Mouse (Mus musculus) midbrain, embryonic 15.5 days (tissue): Measurements from ENCODE around the gene Olfr672. TPM values are rescaled to one million over a fixed set of nuclear protein-coding genes. Genes with fewer than 3 reads are reported as not detected.
"Not testable (repeated sequence)": the region's sequence is repeated elsewhere in the genome, so short reads cannot be mapped to it uniquely, and the experiment has no call there.

ENCODE experiments used
- ATAC-seq: fragments of 200-750 bp; cut with Nextera tagmentation; replicated peaks from 2 replicates; pipeline ENCODE4 v1.8.0; 2017; ENCODE audit warnings: moderate TSS enrichment
- H3K27ac ChIP-seq: fragments of 300-500 bp; sonication (generic); 2 replicates; pipeline ENCODE4 v1.5.1; 2015; ENCODE audit warnings: mild to moderate bottlenecking, inconsistent platforms
- H3K27me3 ChIP-seq: fragments of 300-500 bp; sonication (generic); replicated peaks from 2 replicates; pipeline ENCODE4 v1.6.1; 2015; ENCODE audit warnings: inconsistent platforms
- H3K36me3 ChIP-seq: fragments of 300-500 bp; sonication (generic); replicated peaks from 2 replicates; pipeline ENCODE4 v1.6.1; 2015; ENCODE audit warnings: inconsistent platforms
- H3K4me1 ChIP-seq: fragments of 300-500 bp; sonication (generic); 2 replicates; pipeline ENCODE4 v1.6.1; 2015; ENCODE audit warnings: inconsistent platforms
- H3K4me2 ChIP-seq: fragments of 300-500 bp; sonication (generic); 2 replicates; pipeline ENCODE4 v1.6.1; 2015; ENCODE audit warnings: inconsistent platforms, mild to moderate bottlenecking, moderate library complexity
- H3K4me3 ChIP-seq: fragments of 300-500 bp; sonication (generic); 2 replicates; pipeline ENCODE4 v1.5.1; 2015; ENCODE audit warnings: mild to moderate bottlenecking, inconsistent platforms
- H3K9ac ChIP-seq: fragments of 300-500 bp; sonication (generic); 2 replicates; pipeline ENCODE4 v1.6.1; 2015; ENCODE audit warnings: mild to moderate bottlenecking, inconsistent platforms
- H3K9me3 ChIP-seq: fragments of 300-500 bp; sonication (generic); 2 replicates; pipeline ENCODE4 v1.6.1; 2016; ENCODE audit warnings: inconsistent platforms
- WGBS: fragments of 180-500 bp; shearing (Covaris S2); methylation state at CpG from one replicate; pipeline ENCODE4 v1.1.7; 2015; ENCODE audit warnings: mixed read lengths; 5-methylcytosine and 5-hydroxymethylcytosine counted together
- polyA plus RNA-seq: library from polyadenylated mRNA; unstranded; fragments of >200 nt; fragmentation: Nextera tagmentation; extraction: Ambion mirVana; gene quantifications from 2 replicates; pipeline ENCODE4 v1.2.1, GENCODE M21; 2015

The Olfr672 gene
- polyA plus RNA-seq = not detected in 2 replicates

DNA sequence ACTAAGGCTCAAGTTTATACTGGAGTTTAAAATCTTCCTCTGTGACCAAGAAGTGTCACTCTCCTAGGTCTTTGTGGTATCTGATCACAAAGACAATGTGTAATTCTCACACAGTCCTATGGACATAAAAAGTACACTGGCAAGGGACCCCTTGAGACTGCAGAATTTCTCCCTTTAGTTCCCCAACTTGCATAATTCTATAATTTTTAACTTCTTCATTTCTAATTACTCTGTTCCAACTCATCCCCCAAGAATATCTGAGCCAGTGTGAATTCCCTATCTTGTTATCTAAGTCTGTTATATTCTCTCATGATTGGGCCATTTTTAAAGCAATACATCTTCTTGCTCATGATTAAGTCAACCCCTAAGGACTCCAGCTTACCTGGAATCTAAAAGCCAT, at the start of gene Olfr672:
TSS of gene Olfr672 (minus strand) at position 101 of the 400 bp plus-strand sequence.
- no peaks in the 10 kb centered on the region for H3K9me3 ChIP-seq
- H3K36me3 ChIP-seq = no peaks in the 10 kb centered on the region
- H3K4me2 ChIP-seq = no peak within 1 kb of the TSS
- no peaks in the 10 kb centered on the region for H3K4me1 ChIP-seq
- no peak for ATAC-seq
- no peak within 1 kb of the TSS for H3K27ac ChIP-seq
- no peaks in the 10 kb centered on the region for H3K27me3 ChIP-seq
- no peak within 1 kb of the TSS for H3K4me3 ChIP-seq
- H3K9ac ChIP-seq = no peak within 1 kb of the TSS

DNA sequence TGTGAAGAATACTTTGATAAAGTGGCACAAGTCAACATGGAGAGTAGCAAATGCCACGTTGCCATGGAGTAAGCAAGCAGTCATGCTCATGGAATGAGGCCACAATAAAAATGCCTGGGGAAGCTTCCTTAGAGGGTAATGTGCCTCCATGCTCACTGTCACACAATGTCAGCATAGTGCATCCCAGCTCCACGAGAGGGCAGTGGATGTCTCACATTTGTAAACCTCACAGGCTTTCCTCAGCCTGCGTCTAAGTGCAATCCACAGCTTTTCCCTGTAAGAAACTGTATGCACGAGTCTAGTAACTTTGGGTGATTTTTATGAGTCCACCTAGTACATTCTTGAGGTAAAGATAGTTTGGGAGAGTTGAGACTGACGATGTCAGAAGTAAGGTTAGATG, 32.0 kb upstream of the Olfr672 start:
- H3K27ac ChIP-seq, H3K4me3 ChIP-seq, ATAC-seq, H3K4me2 ChIP-seq, H3K27me3 ChIP-seq, H3K36me3 ChIP-seq, H3K4me1 ChIP-seq, H3K9me3 ChIP-seq, H3K9ac ChIP-seq: not testable (repeated sequence)
- 59% methylated on average over 5 of the region's 5 CpGs for WGBS

DNA sequence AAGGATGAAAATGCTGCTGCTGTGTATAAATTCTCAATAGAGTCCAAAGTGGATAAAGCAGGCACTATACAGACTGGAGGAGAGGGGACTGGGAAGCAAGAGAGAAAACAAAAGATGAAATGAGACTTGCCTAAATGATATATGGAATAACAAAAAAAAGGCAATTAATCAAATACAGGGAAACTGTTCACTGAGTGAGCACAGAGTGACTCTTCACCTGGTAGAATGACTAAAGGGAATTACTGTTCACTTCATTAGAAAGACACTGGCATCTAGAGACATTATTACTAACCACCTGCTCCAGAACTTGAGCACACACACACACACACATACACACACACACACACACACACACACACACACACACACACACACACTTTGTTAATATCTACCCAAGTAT, 30.6 kb upstream of the Olfr672 start, which contains the start of gene Olfr676:
TSS of gene Olfr676 (plus strand) at position 301 of the 400 bp plus-strand sequence.
- H3K4me2 ChIP-seq = no peak within 1 kb of the TSS
- ATAC-seq = no peak
- no peak within 1 kb of the TSS for H3K27ac ChIP-seq
- no peaks in the 10 kb centered on the region for H3K9me3 ChIP-seq
- H3K27me3 ChIP-seq = no peaks in the 10 kb centered on the region
- no peaks in the 10 kb centered on the region for H3K4me1 ChIP-seq
- no peaks in the 10 kb centered on the region for H3K36me3 ChIP-seq
- no peak within 1 kb of the TSS for H3K4me3 ChIP-seq
- H3K9ac ChIP-seq = no peak within 1 kb of the TSS

GRCm38 (mm10) chr7:105028360-105028759, 26.5 kb upstream of the Olfr672 start, which contains the start of gene Olfr675:
Gene Olfr675 (minus strand): TSS chr7:105028460.
- Histone ChIP-seq H3K27me3 (no peaks in the 10 kb centered on the region), H3K4me2 (no peak within 1 kb of the TSS), H3K9me3 (no peaks in the 10 kb centered on the region), H3K27ac (no peak within 1 kb of the TSS), H3K4me3 (no peak within 1 kb of the TSS), H3K9ac (no peak within 1 kb of the TSS), H3K4me1 (no peaks in the 10 kb centered on the region), H3K36me3 (no peaks in the 10 kb centered on the region)
- no peak for ATAC-seq
- WGBS = 69% methylated on average over 1 of the region's 1 CpGs

DNA sequence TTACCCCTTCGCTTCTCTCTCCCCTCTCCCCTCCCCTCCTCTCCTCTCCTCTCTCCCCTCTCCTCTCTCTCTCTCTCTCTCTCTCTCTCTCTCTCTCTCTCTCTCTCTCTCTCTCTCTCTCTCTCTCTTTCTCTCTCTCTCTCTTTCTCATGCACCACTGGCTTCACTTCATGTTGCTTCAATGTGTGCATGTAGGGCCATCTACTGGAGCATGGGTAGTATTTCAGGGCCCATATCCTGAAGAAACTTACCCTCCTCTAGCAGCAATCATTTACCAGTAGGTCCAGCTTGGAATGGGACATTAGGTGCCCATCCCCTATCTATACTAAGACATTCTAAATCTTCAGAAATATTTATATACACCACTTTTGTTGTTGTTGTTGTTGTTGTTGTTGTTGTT, 20.7 kb upstream of the Olfr672 start:
- Histone ChIP-seq H3K4me2 (no peak overlapping the region), H3K9me3 (no peaks in the 10 kb centered on the region), H3K4me1 (no peaks in the 10 kb centered on the region), H3K36me3 (no peaks in the 10 kb centered on the region), H3K4me3 (no peak overlapping the region), H3K27me3 (no peaks in the 10 kb centered on the region), H3K9ac (no peak overlapping the region), H3K27ac (no peak overlapping the region)
- no peak for ATAC-seq
- 68% methylated on average over 1 of the region's 1 CpGs for WGBS

GRCm38 (mm10) chr7:104979026-104979425, 22.8 kb downstream of the Olfr672 start, which contains the start of gene Olfr671:
Gene Olfr671 (minus strand): TSS chr7:104979126.
- Histone ChIP-seq H3K4me2 (no peak within 1 kb of the TSS), H3K9me3 (no peaks in the 10 kb centered on the region), H3K9ac (no peak within 1 kb of the TSS), H3K27ac (no peak within 1 kb of the TSS), H3K4me1 (no peaks in the 10 kb centered on the region), H3K36me3 (no peaks in the 10 kb centered on the region), H3K27me3 (no peaks in the 10 kb centered on the region), H3K4me3 (no peak within 1 kb of the TSS)
- WGBS = 66% methylated on average over 1 of the region's 1 CpGs
- no peak for ATAC-seq

DNA sequence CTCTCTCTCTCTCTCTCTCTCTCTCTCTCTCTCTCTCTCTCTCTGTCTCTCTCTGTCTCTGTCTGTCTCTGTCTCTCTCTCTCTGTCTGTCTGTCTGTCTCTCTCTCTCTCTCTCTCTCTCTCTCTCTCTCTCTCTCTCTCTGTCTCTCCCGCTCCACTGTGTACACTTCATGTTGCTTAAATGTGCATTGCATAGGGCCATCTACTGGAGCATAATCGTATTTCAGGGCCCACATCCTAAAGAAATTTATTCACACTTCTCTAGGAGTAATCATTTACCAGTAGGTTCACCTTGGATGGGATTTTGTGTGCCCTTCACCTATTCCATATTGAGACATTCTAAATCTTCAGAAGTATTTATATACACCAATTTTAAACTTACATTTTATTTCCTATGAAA, 29.3 kb downstream of the Olfr672 start:
- not testable (repeated sequence) for ATAC-seq, H3K4me1 ChIP-seq, H3K9ac ChIP-seq, H3K36me3 ChIP-seq, H3K4me3 ChIP-seq, H3K27ac ChIP-seq, H3K9me3 ChIP-seq, H3K4me2 ChIP-seq, H3K27me3 ChIP-seq
- WGBS = 76% methylated on average over 2 of the region's 2 CpGs

- H3K4me2 ChIP-seq = no peak within 1 kb of the TSS
- whole genome bisulfite sequencing = 64% methylated on average over 1 of the region's 1 CpGs
These were observed 39.3 kb downstream of the Olfr672 start, which contains the start of gene Olfr670 for GRCm38 (mm10) chr7:104962520-104962919. Gene Olfr670 (minus strand): TSS chr7:104962620.

GRCm38 (mm10) chr7:104950234-104950633, 51.6 kb downstream of the Olfr672 start:
- not testable (repeated sequence) for H3K36me3 ChIP-seq, H3K4me3 ChIP-seq, H3K27me3 ChIP-seq, H3K4me1 ChIP-seq, H3K4me2 ChIP-seq, ATAC-seq, H3K9me3 ChIP-seq, H3K9ac ChIP-seq, H3K27ac ChIP-seq
- WGBS = 94% methylated on average over 16 of the region's 16 CpGs

More at GRCm38 (mm10) chr7:104962520-104962919, 39.3 kb downstream of the Olfr672 start, which contains the start of gene Olfr670:
- Histone ChIP-seq H3K4me3 (no peak within 1 kb of the TSS), H3K4me1 (no peaks in the 10 kb centered on the region), H3K9me3 (no peaks in the 10 kb centered on the region), H3K27me3 (no peaks in the 10 kb centered on the region), H3K36me3 (no peaks in the 10 kb centered on the region), H3K9ac (no peak within 1 kb of the TSS), H3K27ac (no peak within 1 kb of the TSS)
- ATAC-seq = no peak

Other genes starting within 250 kb of the Olfr672 start
- gene Usp17le, start 224.6 kb downstream of the Olfr672 start, polyA plus RNA-seq = not detected in 2 replicates
- not detected in 2 replicates for gene Usp17lb, start 159.4 kb downstream of the Olfr672 start, polyA plus RNA-seq
- gene Usp17la, start 145.0 kb downstream of the Olfr672 start, polyA plus RNA-seq = not detected in 2 replicates
- gene Olfr665, start 124.0 kb downstream of the Olfr672 start, polyA plus RNA-seq = not detected in 2 replicates
- not detected in 2 replicates for gene Olfr666, start 106.1 kb downstream of the Olfr672 start, polyA plus RNA-seq
- not detected in 2 replicates for gene Olfr667, start 80.5 kb downstream of the Olfr672 start, polyA plus RNA-seq
- not detected in 2 replicates for gene Olfr668, start 74.0 kb downstream of the Olfr672 start, polyA plus RNA-seq
- gene Olfr669, start 67.8 kb downstream of the Olfr672 start, polyA plus RNA-seq = not detected in 2 replicates
- not detected in 2 replicates for gene Olfr670, start 39.4 kb downstream of the Olfr672 start, polyA plus RNA-seq
- not detected in 2 replicates for gene Olfr671, start 22.9 kb downstream of the Olfr672 start, polyA plus RNA-seq
- gene Olfr675, start 26.4 kb upstream of the Olfr672 start, polyA plus RNA-seq = not detected in 2 replicates
- not detected in 2 replicates for gene Olfr676, start 30.7 kb upstream of the Olfr672 start, polyA plus RNA-seq
- not detected in 2 replicates for gene Olfr677, start 49.3 kb upstream of the Olfr672 start, polyA plus RNA-seq
- not detected in 2 replicates for gene Olfr678, start 62.4 kb upstream of the Olfr672 start, polyA plus RNA-seq
- not detected in 2 replicates for gene Olfr679, start 79.2 kb upstream of the Olfr672 start, polyA plus RNA-seq
- not detected in 2 replicates for gene Olfr680-ps1, start 90.8 kb upstream of the Olfr672 start, polyA plus RNA-seq
- gene Olfr681, start 114.8 kb upstream of the Olfr672 start, polyA plus RNA-seq = not detected in 2 replicates
- gene Olfr683, start 145.0 kb upstream of the Olfr672 start, polyA plus RNA-seq = not detected in 2 replicates
- gene Olfr684, start 161.6 kb upstream of the Olfr672 start, polyA plus RNA-seq = not detected in 2 replicates
- not detected in 2 replicates for gene Olfr685, start 184.0 kb upstream of the Olfr672 start, polyA plus RNA-seq
- gene Olfr686, start 205.5 kb upstream of the Olfr672 start, polyA plus RNA-seq = not detected in 2 replicates